Comparison of ENCODE assay signal across 9 mouse cellular contexts in genomic region chr2:119542106-119542505, GRCm38 (mm10). TPM values are rescaled to one million over a fixed set of nuclear protein-coding genes. Genes with fewer than 3 reads are reported as not detected.
DNase-seq lines count a peak whose midpoint lies in the region; ATAC-seq and TF ChIP-seq lines count a peak whose summit lies in the region.
"Had no signal": no experiment of that assay in that cellular context is flagged by ENCODE, and none has a peak within 500 bp of the region (broad histone marks: within the 10 kb centered on the region; RNA-seq: fewer than 3 reads in every experiment).

No protein-coding gene starts in this region.

- H3K4me3 ChIP-seq in cerebellum, adult 2 months (replicated peaks; ENCODE audit: insufficient read depth, low read depth, low read length): no peak overlapping the region
- H3K4me3 ChIP-seq in neural tube, embryonic 15.5 days (replicated peaks): no peak overlapping the region
- H3K4me3 ChIP-seq in embryonic fibroblast, embryonic 13.5 days (ENCODE audit: insufficient read depth, low read length): no peak overlapping the region
- H3K4me3 ChIP-seq: hindbrain, embryonic 15.5 days had no signal

- H3K27me3 ChIP-seq in cerebellum, adult 2 months (ENCODE audit: control insufficient read depth, insufficient read depth, low read length): no peaks in the 10 kb centered on the region
- H3K27me3 ChIP-seq in neural tube, embryonic 15.5 days (replicated peaks): no peaks in the 10 kb centered on the region
- H3K27me3 ChIP-seq: hindbrain, embryonic 15.5 days had no signal

- no peak for DNase-seq in cerebellum, adult 2 months
- DNase-seq in cerebellum, adult 9-11 months: no peak
- DNase-seq in neural tube, embryonic 10.5 days (ENCODE audit: extremely low spot score, low spot score): peak; percentile 21
- DNase-seq in layer of hippocampus, adult 9-11 months: peak; percentile 56
- peak; percentile 13 to 23 for DNase-seq in thymus, adult 18-20 months

- H3K9me3 ChIP-seq in neural tube, embryonic 15.5 days (replicated peaks): no peaks in the 10 kb centered on the region
- H3K9me3 ChIP-seq: hindbrain, embryonic 15.5 days had no signal

- no peak for ATAC-seq in neural tube, embryonic 15.5 days (ENCODE audit: low FRiP score)
- ATAC-seq in megakaryocyte-erythroid progenitor cell, adult 5-6 weeks (replicated peaks; ENCODE audit: low FRiP score, low TSS enrichment, poor library complexity, severe bottlenecking): peak; percentile 59

- TF ChIP-seq CTCF in cerebellum, adult 2 months (IDR thresholded peaks at IDR 0.05; ENCODE audit: borderline replicate concordance, insufficient read depth, low read depth, low read length): peak; percentile 45; the same call in 1 of the 2 replicates
- TF ChIP-seq CTCF in embryonic fibroblast, embryonic 13.5 days (IDR thresholded peaks at IDR 0.05; ENCODE audit: borderline replicate concordance, insufficient read depth, low read length): peak; percentile 19; the same call in 1 of the 2 replicates

- H3K9ac ChIP-seq in neural tube, embryonic 15.5 days (replicated peaks): no peak overlapping the region
- H3K9ac ChIP-seq: hindbrain, embryonic 15.5 days had no signal

- no peaks in the 10 kb centered on the region for H3K4me1 ChIP-seq in cerebellum, adult 2 months (ENCODE audit: control insufficient read depth, insufficient read depth, low read length)
- H3K4me1 ChIP-seq in neural tube, embryonic 15.5 days: peaks cover 4% of the 10 kb centered on the region; the same call in 1 of the 2 replicates
- H3K4me1 ChIP-seq in embryonic fibroblast, embryonic 13.5 days (ENCODE audit: control insufficient read depth, insufficient read depth, low read length): no peaks in the 10 kb centered on the region

- no peaks in the 10 kb centered on the region for H3K36me3 ChIP-seq in neural tube, embryonic 15.5 days
- H3K36me3 ChIP-seq: hindbrain, embryonic 15.5 days had no signal

- no peak for TF ChIP-seq POLR2A in cerebellum, adult 2 months (IDR thresholded peaks at IDR 0.05; ENCODE audit: borderline replicate concordance, insufficient read depth, low read length)
- TF ChIP-seq POLR2A in embryonic fibroblast, embryonic 13.5 days (IDR thresholded peaks at IDR 0.05; ENCODE audit: low read depth, low read length): no peak

- no peak overlapping the region for H3K27ac ChIP-seq in cerebellum, adult 2 months (ENCODE audit: insufficient read depth, low read length)
- H3K27ac ChIP-seq in neural tube, embryonic 15.5 days (replicated peaks): no peak overlapping the region
- no peak overlapping the region for H3K27ac ChIP-seq in embryonic fibroblast, embryonic 13.5 days (ENCODE audit: insufficient read depth, low read length)
- H3K27ac ChIP-seq: hindbrain, embryonic 15.5 days had no signal

- WGBS in cerebellum, adult 2 months: 13% methylated on average over 1 of the region's 1 CpGs
- WGBS in neural tube, embryonic 15.5 days: 24% methylated on average over 1 of the region's 1 CpGs

- H3K4me2 ChIP-seq in neural tube, embryonic 15.5 days: no peak overlapping the region
- H3K4me2 ChIP-seq: hindbrain, embryonic 15.5 days had no signal

RNA-seq across cellular contexts. Expression of gene Exd1, which starts 5.3 kb away (rescaled TPM):
- polyA plus RNA-seq in cerebellum, adult 2 months (2012; rRNA removed): 0.90 and 1.2 TPM in 2 replicates
- 0.59 and 1.3 TPM in 2 replicates for polyA plus RNA-seq in neural tube, embryonic 15.5 days (2015; fragmentation: Nextera tagmentation; extraction: Ambion mirVana)
- 0.94 and 1.1 TPM in 2 replicates for polyA plus RNA-seq in embryonic fibroblast, embryonic 13.5 days (2011; ENCODE audit: insufficient read length, low read depth, missing spikeins)
- total RNA-seq in megakaryocyte-erythroid progenitor cell, adult 5-6 weeks (2014; fragmentation: Nextera tagmentation): 0.37 TPM in 1 of 2 replicates, not detected in the other
- total RNA-seq in megakaryocyte-erythroid progenitor cell, adult 5-6 weeks (2017): not detected in 2 replicates

RNA-seq across cellular contexts. Expression of gene Chp1, which starts 5.4 kb away (rescaled TPM):
- 126 and 142 TPM in 2 replicates for polyA plus RNA-seq in cerebellum, adult 2 months (2012; rRNA removed)
- 52.0 and 54.3 TPM in 2 replicates for polyA plus RNA-seq in neural tube, embryonic 15.5 days (2015; fragmentation: Nextera tagmentation; extraction: Ambion mirVana)
- polyA plus RNA-seq in embryonic fibroblast, embryonic 13.5 days (2011; ENCODE audit: insufficient read length, low read depth, missing spikeins): 113 and 129 TPM in 2 replicates
- 36.7 and 54.6 TPM in 2 replicates for total RNA-seq in megakaryocyte-erythroid progenitor cell, adult 5-6 weeks (2014; fragmentation: Nextera tagmentation)
- 48.5 and 63.0 TPM in 2 replicates for total RNA-seq in megakaryocyte-erythroid progenitor cell, adult 5-6 weeks (2017)

Comparison
In these comparisons a context has a peak if more than half of its experiments do, and no peak if none do; other contexts are left out.
1. DNase-seq: peak in neural tube, embryonic 10.5 days (single experiment), layer of hippocampus, adult 9-11 months (single experiment) and thymus, adult 18-20 months (2 of 2); none in cerebellum, adult 2 months (0 of 2) and cerebellum, adult 9-11 months (single experiment).